Mouse (Mus musculus): ENCODE data around the gene Itpr2. TPM values are rescaled to one million over a fixed set of nuclear protein-coding genes. Genes with fewer than 3 reads are reported as not detected.

Gene Itpr2
- polyA plus RNA-seq, 1 experiment from 2014 or later: 2.5 TPM

GRCm38 (mm10) chr6:146284921-146285565 is 217.0 kb downstream of the Itpr2 start:
- no peak for ATAC-seq
- WGBS: 84% methylated on average over 11 of the region's 11 CpGs
- H3K4me2 ChIP-seq: no peak overlapping the region
- no peaks in the 10 kb centered on the region for H3K27me3 ChIP-seq
- no peak overlapping the region for H3K27ac ChIP-seq
- H3K9ac ChIP-seq: no peak overlapping the region
- H3K4me1 ChIP-seq: no peaks in the 10 kb centered on the region
- H3K4me3 ChIP-seq: no peak overlapping the region
- H3K36me3 ChIP-seq (ENCODE audit: poor library complexity, severe bottlenecking): no peaks in the 10 kb centered on the region
- H3K9me3 ChIP-seq (replicated peaks): peaks cover 4% of the 10 kb centered on the region; the same call in 1 of the 2 replicates

GRCm38 (mm10) chr6:146283981-146284380 is 218.0 kb downstream of the Itpr2 start:
- H3K9me3 ChIP-seq (replicated peaks): peaks cover 4% of the 10 kb centered on the region; the same call in 1 of the 2 replicates
- H3K27ac ChIP-seq: no peak overlapping the region
- no peaks in the 10 kb centered on the region for H3K27me3 ChIP-seq
- H3K4me2 ChIP-seq: no peak overlapping the region
- 81% methylated on average over 7 of the region's 7 CpGs for WGBS
- H3K4me3 ChIP-seq: no peak overlapping the region
- no peak overlapping the region for H3K9ac ChIP-seq
- no peak for ATAC-seq
- H3K4me1 ChIP-seq: no peaks in the 10 kb centered on the region
- no peaks in the 10 kb centered on the region for H3K36me3 ChIP-seq (ENCODE audit: poor library complexity, severe bottlenecking)

- peak; percentile 93 for ATAC-seq
- Histone ChIP-seq H3K27ac (no peak overlapping the region), H3K9ac (no peak overlapping the region), H3K4me3 (no peak overlapping the region), H3K9me3 (replicated peaks) (no peaks in the 10 kb centered on the region), H3K27me3 (no peaks in the 10 kb centered on the region), H3K4me2 (no peak overlapping the region), H3K36me3 (ENCODE audit: poor library complexity, severe bottlenecking) (no peaks in the 10 kb centered on the region), H3K4me1 (no peaks in the 10 kb centered on the region)
- 72% methylated on average over 7 of the region's 7 CpGs for WGBS
These were observed 219.9 kb downstream of the Itpr2 start for GRCm38 (mm10) chr6:146282061-146282659.

GRCm38 (mm10) chr6:146281176-146281899 is 220.7 kb downstream of the Itpr2 start:
- no peak overlapping the region for H3K9ac ChIP-seq
- no peaks in the 10 kb centered on the region for H3K4me1 ChIP-seq
- 0 out of 2 replicates have a peak, but pooled peaks have one; percentile 17 for ATAC-seq
- H3K36me3 ChIP-seq (ENCODE audit: poor library complexity, severe bottlenecking): no peaks in the 10 kb centered on the region
- WGBS: 91% methylated on average over 24 of the region's 24 CpGs
- H3K27ac ChIP-seq: no peak overlapping the region
- H3K4me3 ChIP-seq: no peak overlapping the region
- no peaks in the 10 kb centered on the region for H3K9me3 ChIP-seq (replicated peaks)
- H3K27me3 ChIP-seq: no peaks in the 10 kb centered on the region
- H3K4me2 ChIP-seq: no peak overlapping the region

GRCm38 (mm10) chr6:146273256-146273655 is 228.8 kb downstream of the Itpr2 start:
- Histone ChIP-seq H3K27me3 (no peaks in the 10 kb centered on the region), H3K4me1 (0 out of 2 replicates have a peak, but pooled peaks cover 4% of the 10 kb centered on the region), H3K27ac (no peak overlapping the region), H3K4me3 (no peak overlapping the region), H3K9ac (no peak overlapping the region), H3K9me3 (replicated peaks) (no peaks in the 10 kb centered on the region), H3K4me2 (no peak overlapping the region), H3K36me3 (ENCODE audit: poor library complexity, severe bottlenecking) (no peaks in the 10 kb centered on the region)
- WGBS: 88% methylated on average over 5 of the region's 5 CpGs
- no peak for ATAC-seq

DNA sequence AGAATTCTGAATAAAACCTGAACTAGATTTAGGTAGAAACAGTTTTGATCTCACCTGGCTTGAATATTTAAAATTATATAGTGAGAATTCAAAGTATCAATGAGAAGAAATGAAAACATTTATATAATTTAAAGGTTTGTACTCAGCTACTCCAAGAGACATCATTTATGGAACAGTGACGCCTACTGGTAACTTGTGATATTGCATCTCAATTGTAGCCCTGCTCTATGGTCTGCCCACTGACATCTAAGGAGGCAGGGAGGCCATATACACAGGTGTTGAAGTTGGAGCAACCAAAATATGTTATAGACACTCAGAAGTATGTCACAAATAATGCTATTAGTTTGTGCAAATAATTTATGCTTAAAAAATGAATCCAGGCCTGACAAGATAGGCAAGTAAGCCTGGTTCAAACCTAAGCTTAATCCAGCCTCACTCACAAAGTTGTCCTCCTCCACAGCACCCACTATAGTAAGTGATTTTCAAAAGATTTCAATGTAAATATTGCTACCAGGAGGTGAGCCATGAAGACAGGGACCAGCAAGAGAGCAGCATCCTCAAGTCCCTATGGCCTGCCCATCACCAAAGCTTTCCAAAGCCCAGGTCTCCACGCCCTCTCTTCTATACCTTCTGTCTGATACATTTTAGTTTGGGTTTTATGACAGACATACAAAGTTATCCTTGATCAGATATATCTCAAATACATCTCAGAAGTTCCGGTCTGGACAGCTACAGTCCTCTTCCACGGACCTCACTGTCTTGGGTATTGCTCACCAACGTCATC is 229.6 kb downstream of the Itpr2 start:
- WGBS: 76% methylated on average over 5 of the region's 5 CpGs
- Histone ChIP-seq H3K36me3 (ENCODE audit: poor library complexity, severe bottlenecking) (no peaks in the 10 kb centered on the region), H3K4me3 (no peak overlapping the region), H3K4me2 (no peak overlapping the region), H3K27me3 (no peaks in the 10 kb centered on the region), H3K9ac (no peak overlapping the region), H3K4me1 (0 out of 2 replicates have a peak, but pooled peaks cover 4% of the 10 kb centered on the region), H3K27ac (no peak overlapping the region), H3K9me3 (replicated peaks) (no peaks in the 10 kb centered on the region)
- ATAC-seq: peak; percentile 76

DNA sequence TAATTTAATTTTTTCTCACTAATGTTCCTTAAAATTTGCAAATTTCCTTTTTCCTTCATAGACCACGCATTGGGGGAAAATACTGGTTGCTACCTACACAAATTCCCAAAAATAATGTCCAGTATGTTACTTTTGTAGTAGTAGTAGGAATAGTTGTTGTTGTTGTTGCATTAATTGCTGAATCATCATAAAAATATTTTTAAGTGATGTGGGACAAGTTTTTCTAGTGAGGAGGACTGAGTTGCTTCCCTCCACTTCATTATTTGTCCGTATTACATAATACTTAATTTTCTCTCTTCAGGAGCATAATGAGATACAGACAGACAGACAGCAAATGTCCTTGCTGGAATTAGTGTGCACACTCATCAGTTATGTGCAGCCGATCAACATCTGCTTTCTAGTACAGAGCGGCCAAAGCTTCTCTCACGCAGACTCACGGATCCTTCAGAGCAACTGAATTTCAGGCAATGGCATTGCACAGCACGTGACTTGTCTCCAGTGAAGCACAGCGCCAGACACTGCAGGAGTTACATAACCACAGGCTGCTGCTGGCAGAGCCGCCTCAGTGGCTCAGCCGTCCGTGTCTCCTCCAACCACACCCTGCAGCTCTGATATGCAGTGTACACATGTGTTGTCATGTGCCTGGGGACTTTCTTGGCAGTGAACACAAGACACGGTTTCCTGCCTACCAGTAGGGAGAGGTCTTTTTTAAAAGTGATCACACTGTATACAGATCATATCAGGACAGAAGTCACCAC is 231.1 kb downstream of the Itpr2 start:
- Histone ChIP-seq H3K27ac (no peak overlapping the region), H3K4me3 (no peak overlapping the region), H3K36me3 (ENCODE audit: poor library complexity, severe bottlenecking) (no peaks in the 10 kb centered on the region), H3K4me1 (0 out of 2 replicates have a peak, but pooled peaks cover 4% of the 10 kb centered on the region), H3K27me3 (no peaks in the 10 kb centered on the region), H3K9ac (no peak overlapping the region), H3K9me3 (replicated peaks) (no peaks in the 10 kb centered on the region), H3K4me2 (no peak overlapping the region)
- WGBS: 77% methylated on average over 12 of the region's 12 CpGs
- 0 out of 2 replicates have a peak, but pooled peaks have one; percentile 38 for ATAC-seq

- WGBS: 52% methylated on average over 5 of the region's 5 CpGs
- no peak overlapping the region for H3K27ac ChIP-seq
- H3K4me3 ChIP-seq: no peak overlapping the region
- ATAC-seq: no peak
- H3K36me3 ChIP-seq (ENCODE audit: poor library complexity, severe bottlenecking): no peaks in the 10 kb centered on the region
- no peak overlapping the region for H3K9ac ChIP-seq
- H3K4me1 ChIP-seq: 0 out of 2 replicates have a peak, but pooled peaks cover 4% of the 10 kb centered on the region
- no peak overlapping the region for H3K4me2 ChIP-seq
- no peaks in the 10 kb centered on the region for H3K27me3 ChIP-seq
- H3K9me3 ChIP-seq (replicated peaks): no peaks in the 10 kb centered on the region
These were observed 231.9 kb downstream of the Itpr2 start for GRCm38 (mm10) chr6:146270162-146270561.

DNA sequence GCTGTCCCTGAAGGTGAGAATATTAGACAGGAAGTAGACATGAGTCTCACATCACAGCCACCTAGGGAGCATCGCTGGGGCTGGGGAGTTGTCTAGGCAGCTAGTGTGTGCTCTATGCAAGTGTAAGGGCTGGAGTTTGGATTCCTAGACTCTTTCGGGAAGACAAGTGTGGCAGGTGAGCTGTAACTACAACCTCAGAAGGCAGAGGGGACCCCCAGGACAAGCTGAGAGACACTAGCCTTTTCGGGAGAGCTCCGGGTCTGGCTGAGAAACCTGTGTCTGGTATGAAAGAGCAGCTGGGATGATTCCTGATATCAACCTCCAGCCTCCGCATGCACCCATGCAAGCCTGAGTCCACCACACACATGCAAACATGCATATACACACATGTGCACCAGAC is 232.7 kb downstream of the Itpr2 start:
- ATAC-seq: no peak

DNA sequence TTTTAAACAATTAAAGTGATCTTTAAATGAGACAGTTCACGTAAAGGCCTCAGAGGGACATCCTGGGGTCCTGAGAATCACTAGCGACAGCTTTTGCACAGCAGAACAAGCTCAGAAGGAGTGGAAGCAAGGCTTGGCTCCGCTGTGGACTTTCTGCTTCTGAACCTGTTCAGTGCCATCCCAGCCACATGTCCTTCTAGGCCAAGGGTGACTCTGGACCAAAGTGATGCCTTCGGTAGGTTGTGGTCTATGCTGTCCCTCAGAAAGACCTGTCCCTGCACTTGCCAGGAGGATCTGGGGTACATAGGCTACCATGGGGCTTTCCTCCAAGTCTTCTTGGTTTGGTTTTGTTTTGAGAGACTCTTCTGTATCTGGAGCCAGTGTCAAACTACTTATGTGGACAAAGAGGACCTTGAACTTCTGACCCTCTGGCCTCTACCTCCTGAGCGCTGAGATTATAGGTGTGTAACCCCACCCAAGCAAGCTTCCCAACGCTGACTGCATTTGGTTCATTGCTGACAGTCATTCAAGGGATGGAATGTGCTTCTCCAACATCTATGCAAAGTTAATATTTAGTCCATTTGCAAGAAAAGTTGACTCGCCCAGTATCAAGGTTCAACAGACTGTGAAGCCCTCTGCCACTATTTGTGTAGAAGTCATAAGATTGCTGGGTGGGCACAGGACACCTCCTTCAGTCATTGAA is 241.2 kb downstream of the Itpr2 start:
- no peak overlapping the region for H3K4me2 ChIP-seq
- peaks cover 6% of the 10 kb centered on the region for H3K9me3 ChIP-seq (replicated peaks)
- WGBS: 88% methylated on average over 7 of the region's 7 CpGs
- H3K4me3 ChIP-seq: no peak overlapping the region
- no peaks in the 10 kb centered on the region for H3K27me3 ChIP-seq
- no peaks in the 10 kb centered on the region for H3K36me3 ChIP-seq (ENCODE audit: poor library complexity, severe bottlenecking)
- H3K9ac ChIP-seq: no peak overlapping the region
- H3K27ac ChIP-seq: no peak overlapping the region
- ATAC-seq: no peak
- no peaks in the 10 kb centered on the region for H3K4me1 ChIP-seq

More for the DNA sequence above, 232.7 kb downstream of the Itpr2 start:
- H3K27me3 ChIP-seq: no peaks in the 10 kb centered on the region
- no peaks in the 10 kb centered on the region for H3K36me3 ChIP-seq (ENCODE audit: poor library complexity, severe bottlenecking)
- no peaks in the 10 kb centered on the region for H3K9me3 ChIP-seq (replicated peaks)
- no peak overlapping the region for H3K4me3 ChIP-seq
- H3K27ac ChIP-seq: no peak overlapping the region
- no peak overlapping the region for H3K9ac ChIP-seq
- WGBS: 95% methylated on average over 5 of the region's 5 CpGs
- H3K4me1 ChIP-seq: 0 out of 2 replicates have a peak, but pooled peaks cover 4% of the 10 kb centered on the region
- H3K4me2 ChIP-seq: no peak overlapping the region

DNA sequence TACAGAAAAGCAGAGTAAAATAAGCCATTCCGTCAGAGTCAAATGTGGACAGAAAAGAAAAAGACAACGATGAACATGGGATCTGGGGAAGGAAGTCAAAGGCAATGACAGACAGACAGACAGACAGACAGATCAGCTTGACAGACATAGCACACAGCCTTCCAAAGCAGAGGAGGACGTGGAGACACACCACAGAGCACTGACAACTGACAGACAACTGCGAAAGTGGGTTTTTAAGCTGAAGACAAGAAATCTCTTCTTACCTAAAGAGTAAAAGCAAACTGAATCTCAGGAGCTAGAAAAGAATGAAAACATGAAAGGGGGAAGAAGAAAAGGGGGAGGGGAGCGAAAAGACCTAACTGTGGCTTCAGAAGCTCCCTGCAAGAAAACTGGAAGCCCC is 243.3 kb downstream of the Itpr2 start:
- H3K36me3 ChIP-seq (ENCODE audit: poor library complexity, severe bottlenecking): no peaks in the 10 kb centered on the region
- no peak for ATAC-seq
- no peak overlapping the region for H3K27ac ChIP-seq
- no peak overlapping the region for H3K4me2 ChIP-seq
- no peaks in the 10 kb centered on the region for H3K4me1 ChIP-seq
- no peak overlapping the region for H3K4me3 ChIP-seq
- H3K27me3 ChIP-seq: no peaks in the 10 kb centered on the region
- 96% methylated on average over 5 of the region's 5 CpGs for WGBS
- no peak overlapping the region for H3K9ac ChIP-seq
- H3K9me3 ChIP-seq (replicated peaks): peaks cover 6% of the 10 kb centered on the region
